Mouse (Mus musculus): ENCODE data around the gene Wdr72.

Gene Wdr72

GRCm38 (mm10) chr9:74109761-74110460 lies at the start of gene Wdr72:
TSS of gene Wdr72 (plus strand) at chr9:74110356.
- no peak for DNase-seq (ENCODE audit: extremely low read depth, low read depth, low spot score)

DNA sequence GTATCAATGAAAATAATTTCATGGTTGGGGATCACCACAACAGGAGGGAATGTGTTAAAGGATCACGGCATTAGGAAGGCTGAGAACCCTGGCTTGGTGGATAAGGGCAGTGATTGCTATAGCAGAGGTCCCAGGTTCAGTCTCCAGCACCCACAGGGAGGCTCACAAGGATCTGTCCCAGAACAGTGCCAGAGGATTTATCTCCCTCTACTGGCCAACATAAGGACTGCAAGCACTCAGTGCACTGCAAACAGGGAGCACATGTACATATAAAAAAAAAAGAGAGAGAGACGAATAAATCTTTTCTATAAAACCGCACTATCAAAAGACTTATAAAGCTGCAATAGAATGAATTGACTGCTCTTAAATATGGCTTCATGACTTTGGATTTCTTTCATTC lies 43.9 kb upstream of the Wdr72 start:
- DNase-seq (ENCODE audit: extremely low read depth, low read depth, low spot score): no peak

GRCm38 (mm10) chr9:74066766-74067165 lies 43.4 kb upstream of the Wdr72 start:
- DNase-seq (ENCODE audit: extremely low read depth, low read depth, low spot score): no peak

GRCm38 (mm10) chr9:74075958-74076357 lies 34.2 kb upstream of the Wdr72 start:
- DNase-seq (ENCODE audit: extremely low read depth, low read depth, low spot score): no peak

- no peak for DNase-seq (ENCODE audit: extremely low read depth, low read depth, low spot score)
Measured at GRCm38 (mm10) chr9:74078458-74078857, 31.7 kb upstream of the Wdr72 start.

DNA sequence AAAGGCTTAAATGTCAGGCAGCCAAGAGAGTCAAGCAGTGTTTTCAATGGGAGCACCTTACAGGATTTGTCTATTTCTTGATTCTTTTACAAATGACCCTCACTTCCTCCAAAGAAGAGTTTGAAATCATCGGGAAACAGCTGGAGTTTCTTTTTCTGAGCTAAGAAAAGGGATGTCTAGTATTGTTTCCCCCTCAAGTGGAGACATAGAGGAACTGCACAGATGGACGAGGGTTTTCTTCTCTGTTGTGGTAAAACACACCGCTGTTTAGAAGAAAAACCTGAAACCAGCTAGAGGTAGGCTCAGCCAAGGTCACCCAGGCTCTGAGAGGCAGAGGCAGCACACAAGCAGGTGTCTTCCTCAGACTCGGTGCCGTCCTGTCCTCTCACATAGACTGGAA lies 29.9 kb upstream of the Wdr72 start:
- DNase-seq (ENCODE audit: extremely low read depth, low read depth, low spot score): no peak

- DNase-seq (ENCODE audit: extremely low read depth, low read depth, low spot score): no peak
Measured at GRCm38 (mm10) chr9:74101591-74101990, 8.6 kb upstream of the Wdr72 start.

GRCm38 (mm10) chr9:74102615-74103014 lies 7.5 kb upstream of the Wdr72 start:
- no peak for DNase-seq (ENCODE audit: extremely low read depth, low read depth, low spot score)

- DNase-seq (ENCODE audit: extremely low read depth, low read depth, low spot score): no peak
Measured at GRCm38 (mm10) chr9:74110461-74110816, 283 bp downstream of the Wdr72 start.

GRCm38 (mm10) chr9:74112526-74112925 lies 2.4 kb downstream of the Wdr72 start:
- no peak for DNase-seq (ENCODE audit: extremely low read depth, low read depth, low spot score)

- no peak for DNase-seq (ENCODE audit: extremely low read depth, low read depth, low spot score)
Measured at GRCm38 (mm10) chr9:74126222-74126621, 16.1 kb downstream of the Wdr72 start.

DNA sequence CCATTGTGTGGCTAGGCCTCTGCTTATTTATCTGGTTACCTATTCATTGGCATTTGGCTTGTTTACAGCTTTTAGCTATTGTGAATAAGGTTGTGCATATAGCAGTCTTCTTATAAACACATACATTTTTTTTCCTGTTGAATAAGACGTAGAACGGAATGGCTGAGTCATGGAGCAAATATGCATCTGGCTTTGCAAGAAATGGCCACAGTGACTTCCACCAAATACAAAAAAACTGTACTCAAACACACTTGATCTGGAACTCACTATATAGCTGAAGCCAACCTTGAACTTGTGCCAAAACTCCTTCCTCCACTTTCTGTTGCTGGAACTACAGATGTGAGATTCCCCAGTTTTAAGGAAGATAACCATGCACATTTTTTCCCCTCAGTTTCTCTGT lies 23.9 kb downstream of the Wdr72 start:
- DNase-seq (ENCODE audit: extremely low read depth, low read depth, low spot score): no peak

- DNase-seq (ENCODE audit: extremely low read depth, low read depth, low spot score): no peak
Measured at GRCm38 (mm10) chr9:74141864-74142263, 31.7 kb downstream of the Wdr72 start.

DNA sequence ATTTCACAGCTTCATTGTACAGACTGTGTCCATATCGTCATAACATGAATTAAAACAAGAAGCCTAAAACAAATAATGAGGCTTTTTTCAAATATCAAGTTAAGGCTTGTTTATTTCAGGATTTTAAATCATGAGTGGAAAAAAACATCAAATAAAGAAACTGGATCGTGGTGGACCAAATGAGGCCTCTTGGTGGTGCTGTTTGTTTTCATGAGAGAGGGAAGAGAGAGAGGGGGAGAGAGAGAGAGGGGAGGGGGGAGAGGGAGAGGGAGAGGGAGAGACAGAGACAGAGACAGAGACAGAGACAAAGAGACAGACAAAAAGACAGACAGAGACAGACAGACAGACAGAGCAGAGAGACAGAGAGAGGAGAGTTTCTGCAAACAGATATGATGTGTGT lies 32.5 kb downstream of the Wdr72 start:
- no peak for DNase-seq (ENCODE audit: extremely low read depth, low read depth, low spot score)

DNA sequence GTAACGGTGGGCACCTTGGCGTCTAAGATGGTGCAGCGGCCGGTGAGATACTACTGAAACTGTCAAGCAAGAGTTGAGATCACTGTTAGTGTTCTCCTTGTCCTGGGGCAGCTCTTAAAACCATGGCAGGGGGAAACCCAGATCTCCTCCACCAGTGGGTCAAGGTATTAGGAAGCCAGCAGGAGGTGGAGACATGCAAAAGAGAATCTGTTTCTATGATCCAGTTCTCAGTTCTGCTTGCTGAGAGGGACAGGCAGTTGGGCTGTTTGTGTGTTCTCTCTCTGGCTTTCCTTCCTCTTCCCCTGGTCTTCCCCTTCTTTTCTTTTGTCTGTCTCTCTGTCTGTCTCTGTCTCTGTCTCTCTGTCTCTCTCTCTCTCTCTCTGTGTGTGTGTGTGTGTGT lies 35.0 kb downstream of the Wdr72 start:
- no peak for DNase-seq (ENCODE audit: extremely low read depth, low read depth, low spot score)

- DNase-seq (ENCODE audit: extremely low read depth, low read depth, low spot score): no peak
Measured at GRCm38 (mm10) chr9:74148306-74148705, 38.1 kb downstream of the Wdr72 start.

GRCm38 (mm10) chr9:74160361-74160933 lies 50.3 kb downstream of the Wdr72 start:
- DNase-seq (ENCODE audit: extremely low read depth, low read depth, low spot score): no peak

DNA sequence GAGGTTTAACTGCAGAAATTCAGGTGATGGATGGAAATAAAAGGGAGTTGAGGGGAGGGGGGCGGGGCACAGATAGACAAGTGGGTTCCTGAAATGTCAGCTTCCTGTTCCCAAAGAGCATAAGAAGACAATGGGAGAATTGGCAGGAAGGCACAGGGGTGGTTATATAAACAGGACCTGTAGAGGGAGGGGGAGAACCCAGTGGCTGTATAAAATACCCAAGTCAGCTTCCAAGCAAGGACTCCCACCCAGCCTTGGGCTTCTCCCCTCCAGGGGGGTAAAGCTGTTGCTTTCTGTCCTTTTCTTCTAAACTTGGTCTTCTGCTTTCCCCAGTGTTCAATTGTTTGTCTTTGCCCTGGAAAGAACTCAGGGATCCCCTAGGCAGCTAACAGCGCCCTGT lies 55.5 kb downstream of the Wdr72 start:
- no peak for DNase-seq (ENCODE audit: extremely low read depth, low read depth, low spot score)

DNA sequence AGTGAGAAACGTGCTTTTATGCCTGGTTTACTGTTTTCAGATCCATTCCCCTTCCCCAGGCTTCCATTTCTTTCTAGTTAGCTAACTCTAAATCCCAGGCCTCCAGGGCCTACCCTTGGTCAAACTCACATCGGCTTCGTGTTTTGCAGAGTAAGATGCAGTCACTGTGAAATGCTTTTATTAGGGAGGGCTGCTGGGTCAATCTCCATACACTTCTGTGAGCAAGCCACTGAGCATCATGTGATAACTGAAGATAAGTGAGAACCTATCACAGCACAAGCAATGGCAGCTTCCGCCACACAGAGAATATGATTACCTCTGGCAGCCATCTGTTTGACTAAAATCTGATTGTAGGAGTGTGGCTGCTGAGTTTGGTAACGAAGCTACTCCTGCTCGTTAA lies 59.7 kb downstream of the Wdr72 start:
- no peak for DNase-seq (ENCODE audit: extremely low read depth, low read depth, low spot score)

DNA sequence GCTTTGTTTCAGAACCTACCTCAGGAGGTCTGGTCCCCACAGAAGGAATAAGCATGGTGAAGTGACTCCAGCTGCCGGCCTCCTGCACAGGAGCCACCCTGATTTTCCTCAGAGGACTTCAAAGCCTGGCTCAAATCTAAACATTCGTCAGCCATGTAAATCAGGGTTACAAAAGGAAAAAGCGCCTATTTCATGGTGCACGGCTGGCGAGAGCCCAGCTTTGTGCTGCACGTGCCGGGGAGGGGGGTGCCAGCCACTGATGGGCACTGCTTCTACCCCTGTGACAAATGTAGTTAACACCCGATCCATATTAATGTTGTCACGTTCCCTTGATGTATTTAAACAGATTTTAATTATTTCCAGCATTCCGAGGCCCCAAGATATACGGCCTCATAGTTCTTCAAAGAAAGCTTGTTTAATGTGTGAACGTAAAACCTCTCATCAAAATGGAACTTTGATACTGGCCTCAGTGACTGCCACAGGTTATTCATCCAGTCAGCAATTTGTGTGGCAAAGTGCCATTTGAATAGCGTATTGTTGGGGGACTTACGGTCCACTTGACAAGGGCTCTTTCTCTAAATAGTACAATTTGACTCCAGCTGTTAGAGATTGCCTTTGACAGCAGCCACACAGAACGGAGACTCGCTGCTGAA lies 76.7 kb downstream of the Wdr72 start:
- DNase-seq (ENCODE audit: extremely low read depth, low read depth, low spot score): no peak

DNA sequence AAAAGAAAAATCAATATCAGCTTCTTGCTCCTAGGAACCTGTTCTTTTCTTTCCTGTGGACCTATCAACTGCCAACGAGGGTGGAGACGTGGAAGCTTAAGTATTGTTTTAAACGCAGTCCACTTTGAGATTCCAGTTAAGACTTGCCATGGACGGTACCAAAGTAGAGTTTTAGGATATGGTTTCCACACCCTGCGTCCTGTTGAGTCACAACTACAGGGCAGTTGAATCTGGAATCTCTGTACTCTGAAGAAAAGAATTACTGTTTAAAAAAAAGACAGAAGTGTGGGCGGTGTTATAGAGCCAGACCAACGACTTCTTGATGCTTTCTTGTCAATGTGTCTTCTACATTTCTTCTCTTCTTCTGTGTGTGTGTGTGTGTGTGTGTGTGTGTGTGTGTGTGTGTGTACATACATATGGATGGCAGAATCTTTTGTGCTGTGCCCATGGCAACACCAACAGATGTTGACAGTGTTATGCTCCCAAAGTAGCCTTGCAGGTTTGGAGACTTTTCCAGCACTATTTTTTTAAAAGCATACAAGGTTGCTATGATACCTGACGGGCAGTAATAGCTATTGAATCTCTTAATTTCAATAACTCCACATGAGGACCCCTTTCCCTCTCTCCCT lies 77.4 kb downstream of the Wdr72 start:
- DNase-seq (ENCODE audit: extremely low read depth, low read depth, low spot score): no peak

DNA sequence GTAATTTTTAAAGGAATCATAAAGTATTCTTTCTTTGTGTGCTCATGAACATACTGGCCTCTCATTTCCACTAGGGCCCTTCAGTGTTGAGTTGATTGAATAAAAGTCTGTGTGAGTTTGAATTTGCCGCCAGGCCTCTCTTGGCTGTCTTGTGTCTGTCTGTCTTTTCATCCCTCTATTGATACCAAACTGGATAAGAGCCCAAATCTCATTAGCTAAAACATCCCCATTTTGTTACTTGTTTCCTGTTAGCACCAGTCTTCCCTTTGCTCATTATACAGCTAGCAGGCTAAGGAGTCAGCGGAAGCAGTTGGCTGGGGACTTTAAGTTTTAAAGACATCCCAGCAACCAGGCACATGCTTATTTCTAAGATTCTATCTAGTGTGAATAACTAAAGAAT lies 84.7 kb downstream of the Wdr72 start:
- DNase-seq (ENCODE audit: extremely low read depth, low read depth, low spot score): no peak

Measured in fat pad, adult 2 months (tissue).